Mouse (Mus musculus): ENCODE measurements around the gene Patl1. TPM values are rescaled to one million over a fixed set of nuclear protein-coding genes. Genes with fewer than 3 reads are reported as not detected.
"Not testable (repeated sequence)": the region's sequence is repeated elsewhere in the genome, so short reads cannot be mapped to it uniquely, and the experiment has no call there.

Gene Patl1
- polyA plus RNA-seq, 1 experiment, result 13.9 TPM

- Histone ChIP-seq H3K4me2 (ENCODE audit: low read depth) (no peak overlapping the region), H3K79me2 (ENCODE audit: control insufficient read depth, insufficient read depth) (no peaks in the 10 kb centered on the region), H3K36me3 (ENCODE audit: control insufficient read depth, insufficient read depth) (peaks cover 49% of the 10 kb centered on the region), H3ac (ENCODE audit: control insufficient read depth, insufficient read length) (no peak overlapping the region), H3K27me3 (ENCODE audit: control insufficient read depth, insufficient read depth, insufficient read length) (no peaks in the 10 kb centered on the region), H3K4me3 (no peak overlapping the region)
- TF ChIP-seq TCF12 (IDR thresholded peaks at IDR 0.05; ENCODE audit: insufficient read depth, poor library complexity, severe bottlenecking) (no peak), USF1 (IDR thresholded peaks at IDR 0.05; ENCODE audit: low read depth) (no peak), POLR2A (IDR thresholded peaks at IDR 0.05; ENCODE audit: insufficient read length, low read depth) (no peak), SRF (IDR thresholded peaks at IDR 0.05; ENCODE audit: control insufficient read depth, insufficient read length, low read depth) (no peak), CEBPB (IDR thresholded peaks at IDR 0.05; ENCODE audit: insufficient read depth, poor library complexity, severe bottlenecking) (no peak), POLR2AphosphoS2 (IDR thresholded peaks at IDR 0.05; ENCODE audit: insufficient read length, low read depth) (no peak), MYOD1 (IDR thresholded peaks at IDR 0.05; ENCODE audit: control insufficient read depth in 1 of 3, insufficient read length in 2 of 3, low read depth in 2 of 3) (no peak), E2F4 (IDR thresholded peaks at IDR 0.05; ENCODE audit: insufficient read depth) (no peak), TCF3 (IDR thresholded peaks at IDR 0.05; ENCODE audit: insufficient read length, low read depth) (no peak), MAX (IDR thresholded peaks at IDR 0.05; ENCODE audit: low read depth) (no peak)
These were observed 14.2 kb downstream of the Patl1 start for GRCm38 (mm10) chr19:11926380-11926779.

GRCm38 (mm10) chr19:11928025-11928748 lies 16.0 kb downstream of the Patl1 start:
- H3ac ChIP-seq (ENCODE audit: control insufficient read depth, insufficient read length), result no peak overlapping the region
- H3K79me2 ChIP-seq (ENCODE audit: control insufficient read depth, insufficient read depth), result no peaks in the 10 kb centered on the region
- H3K4me2 ChIP-seq (ENCODE audit: low read depth), result no peak overlapping the region
- no peak overlapping the region for H3K4me3 ChIP-seq
- TF ChIP-seq POLR2A (IDR thresholded peaks at IDR 0.05; ENCODE audit: insufficient read length, low read depth) (no peak), SRF (IDR thresholded peaks at IDR 0.05; ENCODE audit: control insufficient read depth, insufficient read length, low read depth) (no peak), USF1 (IDR thresholded peaks at IDR 0.05; ENCODE audit: low read depth) (no peak), POLR2AphosphoS2 (IDR thresholded peaks at IDR 0.05; ENCODE audit: insufficient read length, low read depth) (no peak), TCF3 (IDR thresholded peaks at IDR 0.05; ENCODE audit: insufficient read length, low read depth) (no peak), CEBPB (IDR thresholded peaks at IDR 0.05; ENCODE audit: insufficient read depth, poor library complexity, severe bottlenecking) (no peak), MYOD1 (IDR thresholded peaks at IDR 0.05; ENCODE audit: control insufficient read depth in 1 of 3, insufficient read length in 2 of 3, low read depth in 2 of 3) (no peak), MAX (IDR thresholded peaks at IDR 0.05; ENCODE audit: low read depth) (no peak), MYOG (IDR thresholded peaks at IDR 0.05; ENCODE audit: control insufficient read depth in 1 of 3, insufficient read depth in 1 of 3, insufficient read length in 2 of 3, low read depth in 2 of 3) (no peak), E2F4 (IDR thresholded peaks at IDR 0.05; ENCODE audit: insufficient read depth) (no peak)
- H3K36me3 ChIP-seq (ENCODE audit: control insufficient read depth, insufficient read depth), result peaks cover 52% of the 10 kb centered on the region
- no peaks in the 10 kb centered on the region for H3K27me3 ChIP-seq (ENCODE audit: control insufficient read depth, insufficient read depth, insufficient read length)

GRCm38 (mm10) chr19:11946460-11946859 lies 34.3 kb downstream of the Patl1 start:
- not testable (repeated sequence) for H3K27me3 ChIP-seq (ENCODE audit: control insufficient read depth, insufficient read depth, insufficient read length); H3K79me2 ChIP-seq (ENCODE audit: control insufficient read depth, insufficient read depth); H3K4me2 ChIP-seq (ENCODE audit: low read depth); H3ac ChIP-seq (ENCODE audit: control insufficient read depth, insufficient read length); H3K4me3 ChIP-seq
- H3K36me3 ChIP-seq (ENCODE audit: control insufficient read depth, insufficient read depth), result peaks cover 39% of the 10 kb centered on the region

- TF ChIP-seq MYOG (IDR thresholded peaks at IDR 0.05; ENCODE audit: control insufficient read depth in 1 of 3, insufficient read depth in 1 of 3, insufficient read length in 2 of 3, low read depth in 2 of 3) (no peak), MYOD1 (IDR thresholded peaks at IDR 0.05; ENCODE audit: control insufficient read depth in 1 of 3, insufficient read length in 2 of 3, low read depth in 2 of 3) (no peak), POLR2A (IDR thresholded peaks at IDR 0.05; ENCODE audit: insufficient read length, low read depth) (no peak), MAX (IDR thresholded peaks at IDR 0.05; ENCODE audit: low read depth) (no peak), USF1 (IDR thresholded peaks at IDR 0.05; ENCODE audit: low read depth) (no peak), TCF3 (IDR thresholded peaks at IDR 0.05; ENCODE audit: insufficient read length, low read depth) (no peak), POLR2AphosphoS2 (IDR thresholded peaks at IDR 0.05; ENCODE audit: insufficient read length, low read depth) (no peak), SRF (IDR thresholded peaks at IDR 0.05; ENCODE audit: control insufficient read depth, insufficient read length, low read depth) (no peak), E2F4 (IDR thresholded peaks at IDR 0.05; ENCODE audit: insufficient read depth) (no peak), TCF12 (IDR thresholded peaks at IDR 0.05; ENCODE audit: insufficient read depth, poor library complexity, severe bottlenecking) (no peak), CEBPB (IDR thresholded peaks at IDR 0.05; ENCODE audit: insufficient read depth, poor library complexity, severe bottlenecking) (no peak), REST (IDR thresholded peaks at IDR 0.05; ENCODE audit: insufficient read depth, insufficient read length) (no peak)
- Histone ChIP-seq H3K36me3 (ENCODE audit: control insufficient read depth, insufficient read depth) (peaks cover 9% of the 10 kb centered on the region), H3K4me3 (no peak overlapping the region), H3K79me2 (ENCODE audit: control insufficient read depth, insufficient read depth) (no peaks in the 10 kb centered on the region), H3K4me2 (ENCODE audit: low read depth) (no peak overlapping the region), H3K27me3 (ENCODE audit: control insufficient read depth, insufficient read depth, insufficient read length) (no peaks in the 10 kb centered on the region), H3ac (ENCODE audit: control insufficient read depth, insufficient read length) (no peak overlapping the region)
These were observed 37.7 kb downstream of the Patl1 start for GRCm38 (mm10) chr19:11949878-11950277.

GRCm38 (mm10) chr19:11950747-11951146 lies 38.5 kb downstream of the Patl1 start:
- Histone ChIP-seq H3K27me3 (ENCODE audit: control insufficient read depth, insufficient read depth, insufficient read length) (no peaks in the 10 kb centered on the region), H3K79me2 (ENCODE audit: control insufficient read depth, insufficient read depth) (no peaks in the 10 kb centered on the region), H3K4me2 (ENCODE audit: low read depth) (no peak overlapping the region), H3K4me3 (no peak overlapping the region), H3ac (ENCODE audit: control insufficient read depth, insufficient read length) (no peak overlapping the region), H3K36me3 (ENCODE audit: control insufficient read depth, insufficient read depth) (peaks cover under 1% of the 10 kb centered on the region)
- TF ChIP-seq USF1 (IDR thresholded peaks at IDR 0.05; ENCODE audit: low read depth), result no peak
- no peak for TF ChIP-seq E2F4 (IDR thresholded peaks at IDR 0.05; ENCODE audit: insufficient read depth)
- no peak for TF ChIP-seq TCF12 (IDR thresholded peaks at IDR 0.05; ENCODE audit: insufficient read depth, poor library complexity, severe bottlenecking)
- no peak for TF ChIP-seq MAX (IDR thresholded peaks at IDR 0.05; ENCODE audit: low read depth)
- no peak for TF ChIP-seq REST (IDR thresholded peaks at IDR 0.05; ENCODE audit: insufficient read depth, insufficient read length)
- TF ChIP-seq SRF (IDR thresholded peaks at IDR 0.05; ENCODE audit: control insufficient read depth, insufficient read length, low read depth), result no peak
